Mouse (Mus musculus) left cerebral cortex, adult 2 months (tissue): ENCODE measurements around the gene Cnfn. TPM values are rescaled to one million over a fixed set of nuclear protein-coding genes. Genes with fewer than 3 reads are reported as not detected.

Source experiments
- DNase-seq, 2 experiments: peaks; one replicate each; pipeline ENCODE4 v3.0.0; 2021 to 2022; ENCODE audit warnings: low spot score in 2 of 2, mixed read lengths in 1 of 2; ENCODE audit errors: extremely low spot score in 1 of 2
- H3K27ac ChIP-seq: fragments of 200-600 bp; 2 replicates; pipeline ENCODE4 v1.8.1; 2022
- H3K4me3 ChIP-seq: fragments of 200-600 bp; 2 replicates; pipeline ENCODE4 v1.8.1; 2022
- CTCF ChIP-seq: fragments of 200-600 bp; IDR thresholded peaks from 2 replicates; pipeline ENCODE4 v1.8.1; 2022; ENCODE audit warnings: antibody characterized with exemption, mild to moderate bottlenecking, moderate library complexity
- intact Hi-C: fragments of 180-260 bp; cut with DNase I; formaldehyde crosslinking; loops from one replicate; pipeline ENCODE4 v1.15.1; 2025
- total RNA-seq, 2 experiments: library from RNA; stranded (reverse); gene quantifications; 2 replicates each; pipeline ENCODE4 v1.2.3; 2021

Gene Cnfn
- total RNA-seq, 2 experiments from 2014 or later: not detected

DNA sequence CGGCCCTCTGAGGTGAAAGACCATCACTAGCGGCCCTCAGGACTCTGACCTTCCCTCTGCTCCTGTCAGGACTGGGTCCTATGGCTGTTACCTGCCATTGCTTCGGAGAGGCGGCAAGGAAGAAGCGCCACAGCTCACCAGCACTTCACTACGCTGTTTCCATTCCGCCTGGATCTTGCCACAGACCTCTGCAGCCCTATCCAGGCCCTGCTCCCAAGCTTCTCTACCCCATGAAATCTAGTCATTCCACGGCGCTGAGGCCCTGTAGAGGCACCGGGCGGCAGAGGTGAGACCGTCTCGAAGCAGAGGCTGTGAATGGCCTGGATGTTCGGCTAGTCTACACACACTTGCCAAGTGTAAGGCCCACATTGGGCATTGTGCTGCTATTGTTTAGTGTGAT is 27.1 kb upstream of the Cnfn start:
- no peak for TF ChIP-seq CTCF
- intact Hi-C loops: no loop called here
- peak overlapping the region; percentile 86; the same call in 1 of the 2 replicates for H3K27ac ChIP-seq

DNA sequence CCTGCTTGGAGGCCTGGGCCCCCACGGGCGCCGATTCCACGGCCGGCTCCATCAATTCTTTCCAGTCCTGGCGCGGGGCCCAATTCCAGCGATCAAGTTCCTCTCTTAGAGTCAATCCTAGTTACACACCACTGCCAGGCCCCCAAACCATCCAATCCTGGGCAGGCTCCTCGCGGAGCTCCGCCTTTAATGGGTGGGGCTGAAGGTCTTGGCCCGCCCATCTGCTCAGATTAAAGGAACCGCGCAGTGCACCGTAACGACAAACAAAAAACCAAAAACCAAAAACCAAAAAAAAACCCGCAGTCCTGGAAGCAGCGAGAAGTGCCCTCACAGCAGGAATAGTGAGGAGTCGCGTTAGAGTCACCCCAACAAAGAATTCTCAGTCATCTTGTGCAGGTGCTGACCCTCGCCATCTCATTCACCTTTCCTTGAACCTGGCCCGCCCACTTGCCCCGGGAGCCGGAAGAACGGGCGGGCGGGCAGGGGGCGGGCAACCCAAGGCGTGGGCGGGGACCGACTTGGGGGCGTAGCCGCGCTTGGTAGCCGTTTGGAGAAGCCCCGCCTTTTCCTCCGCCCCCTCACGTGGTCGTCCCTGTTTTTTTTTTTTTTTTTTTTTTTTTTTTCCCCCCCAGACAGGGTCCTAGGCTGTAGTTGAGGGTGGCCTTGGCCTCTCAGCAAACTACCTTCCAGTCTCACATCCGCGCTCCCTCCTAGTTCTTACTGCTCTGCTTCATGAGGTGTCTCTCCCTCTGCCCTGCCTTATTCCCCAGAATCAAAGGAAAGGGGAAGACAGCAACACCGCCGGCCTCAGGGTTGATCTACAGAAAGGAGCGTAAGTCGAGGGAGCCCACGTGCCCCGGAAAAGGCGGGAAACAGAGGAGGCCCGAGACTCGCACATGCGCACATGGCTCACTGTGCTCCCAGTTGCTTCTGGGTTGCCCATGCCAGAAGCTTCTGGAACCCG is 26.3 kb upstream of the Cnfn start:
- Histone ChIP-seq H3K4me3 (peak overlapping the region; percentile 73), H3K27ac (peak overlapping the region; percentile 86)
- intact Hi-C loops: no loop called here
- DNase-seq: peak; percentile 94 to 95
- no peak for TF ChIP-seq CTCF

More for the DNA sequence above, 27.1 kb upstream of the Cnfn start:
- no peak overlapping the region for H3K4me3 ChIP-seq
- no peak for DNase-seq

DNA sequence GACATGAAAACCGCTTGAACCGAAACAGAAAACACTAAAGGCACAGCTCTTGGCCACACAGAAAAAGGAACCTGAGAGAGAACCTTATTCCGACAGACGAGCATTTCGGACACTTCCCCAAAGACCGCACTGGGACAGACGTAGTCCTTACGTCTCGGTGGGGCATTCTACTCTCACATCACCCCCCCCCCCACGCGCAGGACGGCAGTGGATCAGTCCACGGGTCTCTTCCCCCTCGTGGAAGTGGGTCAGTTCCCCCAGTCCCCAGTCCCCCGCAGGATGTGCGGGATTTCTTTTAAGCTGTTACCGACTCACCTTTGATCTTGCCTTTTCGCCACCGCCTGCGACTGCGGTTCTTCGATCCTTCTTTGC is 25.6 kb upstream of the Cnfn start:
- TF ChIP-seq CTCF: no peak
- peak overlapping the region; percentile 86 for H3K27ac ChIP-seq
- H3K4me3 ChIP-seq: peak overlapping the region; percentile 73
- DNase-seq: no peak
- intact Hi-C loops: no loop called here

DNA sequence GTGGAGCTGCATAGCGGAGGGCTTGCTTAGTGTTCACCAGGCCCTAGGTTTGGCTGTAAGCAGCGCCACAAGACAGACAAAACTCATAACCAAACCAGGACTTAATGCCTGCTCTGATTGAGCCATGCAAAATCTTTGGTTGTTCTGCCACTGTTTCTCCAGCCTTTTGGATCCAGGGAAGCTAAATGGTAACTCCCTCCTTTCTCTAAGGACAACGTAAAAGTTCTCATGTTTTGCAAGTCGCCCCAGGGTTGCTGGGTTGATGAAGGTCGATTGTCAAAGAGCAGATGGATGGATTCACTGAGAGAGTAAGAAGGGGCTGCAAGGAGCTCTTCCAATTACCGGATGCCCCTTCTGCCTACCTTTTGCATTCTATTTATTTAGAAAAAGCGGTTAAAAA is 25.2 kb upstream of the Cnfn start:
- H3K27ac ChIP-seq: peak overlapping the region; percentile 86
- DNase-seq: no peak
- no peak for TF ChIP-seq CTCF
- H3K4me3 ChIP-seq: peak overlapping the region; percentile 73
- intact Hi-C loops: no loop called here

DNA sequence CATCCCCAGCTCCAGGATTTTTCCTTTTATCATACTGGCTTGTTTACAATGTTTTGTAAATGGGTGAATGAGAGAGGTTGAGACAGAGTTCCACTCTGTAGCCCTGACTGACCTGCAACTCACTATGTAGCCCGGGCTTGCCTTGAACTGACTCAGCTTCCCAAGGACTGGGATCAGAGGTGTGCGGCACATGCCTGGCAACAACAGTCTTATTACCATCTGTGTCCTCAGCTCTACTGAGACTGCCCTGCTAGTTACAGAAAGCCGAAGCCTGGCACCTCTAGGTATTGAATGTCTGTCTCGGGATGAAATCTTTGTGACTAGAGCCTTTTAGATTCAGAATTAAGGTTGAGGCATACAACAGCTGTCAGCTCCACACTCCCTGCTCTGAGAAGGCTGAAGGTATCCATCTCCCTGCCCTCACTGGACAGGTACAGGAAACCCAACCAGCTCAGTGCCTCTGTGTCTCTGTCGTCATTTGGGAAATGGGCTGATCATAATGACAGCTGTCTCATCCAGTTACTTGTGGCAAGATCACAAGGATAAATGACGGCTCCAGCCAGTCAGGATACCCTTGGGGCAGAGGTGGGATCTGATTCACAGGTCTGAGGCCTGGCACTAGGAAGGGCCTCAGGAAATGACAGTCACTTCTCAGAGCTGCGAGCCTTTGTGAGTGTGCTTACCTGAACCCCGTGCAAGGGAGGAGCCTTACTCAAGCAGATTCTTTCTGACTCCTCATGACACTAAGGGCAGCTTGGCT is 24.1 kb upstream of the Cnfn start:
- intact Hi-C loops: no loop called here
- DNase-seq: no peak
- no peak for TF ChIP-seq CTCF
- H3K4me3 ChIP-seq: no peak overlapping the region
- H3K27ac ChIP-seq: no peak overlapping the region; the same call in 1 of the 2 replicates

DNA sequence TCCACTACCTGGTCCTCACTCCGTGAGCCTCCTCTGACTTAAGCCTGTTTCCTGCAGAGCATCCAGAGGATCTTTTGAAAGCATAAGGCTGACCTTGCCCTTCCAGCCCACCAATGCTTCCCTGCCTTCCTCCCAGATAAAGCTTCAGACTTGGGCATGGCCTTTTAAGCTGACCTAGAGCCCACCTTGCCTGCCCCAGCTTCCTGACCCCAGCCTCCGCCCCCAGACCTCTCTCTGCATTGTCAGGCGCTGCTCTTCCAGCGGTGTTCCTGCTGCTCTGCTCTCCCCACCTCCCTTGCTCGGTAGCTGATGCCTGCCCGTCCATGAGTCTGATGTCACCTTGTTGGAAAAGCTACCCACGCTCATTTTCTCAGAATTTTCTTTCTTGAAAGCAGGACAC is 23.3 kb upstream of the Cnfn start:
- intact Hi-C loops: no loop called here
- DNase-seq: no peak
- Histone ChIP-seq H3K4me3 (no peak overlapping the region), H3K27ac (peak overlapping the region; percentile 21)
- no peak for TF ChIP-seq CTCF

DNA sequence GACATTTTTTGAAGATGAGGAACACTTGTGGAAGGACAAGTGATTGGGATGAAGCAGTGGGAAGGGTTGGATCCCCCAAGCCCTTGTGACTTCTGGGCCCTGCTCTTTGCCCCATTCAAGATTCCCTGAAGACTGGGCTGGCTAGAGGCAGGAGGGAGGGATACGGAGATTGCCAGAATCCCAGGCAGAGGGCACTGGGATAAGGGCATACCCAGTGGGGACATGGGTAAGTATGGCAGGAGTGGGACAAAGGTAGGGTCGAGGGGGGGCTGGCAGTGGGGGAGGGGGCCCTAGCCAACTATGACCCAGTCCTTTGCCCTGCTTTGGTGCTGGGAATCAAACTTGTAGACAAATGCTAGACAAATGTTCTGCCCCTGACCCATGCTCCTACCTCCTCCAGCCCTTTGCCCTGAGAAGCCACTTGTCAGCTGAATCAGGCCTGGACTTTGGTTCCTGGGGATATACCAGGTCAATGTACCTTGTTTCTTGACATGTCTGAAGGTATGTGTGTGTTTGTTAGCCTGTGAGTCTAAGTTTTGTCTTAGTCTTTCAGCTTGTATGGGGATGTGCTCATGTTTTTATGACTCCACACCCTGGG is 22.4 kb upstream of the Cnfn start:
- no peak for DNase-seq

DNA sequence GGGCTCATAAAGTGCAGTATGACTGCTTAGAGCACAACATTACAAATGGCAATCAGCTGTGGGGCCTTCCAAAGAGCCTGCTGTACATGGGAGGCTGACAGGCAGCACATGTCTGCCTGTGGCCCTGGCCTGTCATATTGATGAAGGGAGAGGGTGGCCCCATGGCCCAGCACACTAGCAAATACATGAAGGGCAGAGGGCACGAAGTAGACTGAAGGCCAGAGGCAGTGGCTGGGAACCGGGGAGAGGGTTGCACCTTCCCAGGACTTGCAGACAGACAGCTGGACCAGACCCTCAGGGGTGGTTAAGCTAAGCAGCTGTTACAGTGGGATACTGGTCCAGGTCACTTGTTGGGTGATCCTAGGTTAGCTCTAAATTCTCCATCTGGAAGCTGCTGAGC is 21.5 kb upstream of the Cnfn start:
- intact Hi-C loops: no loop called here
- no peak for TF ChIP-seq CTCF
- no peak for DNase-seq
- Histone ChIP-seq H3K27ac (peak overlapping the region; percentile 45; the same call in 1 of the 2 replicates), H3K4me3 (no peak overlapping the region)

More for the DNA sequence above, 22.4 kb upstream of the Cnfn start:
- no peak for TF ChIP-seq CTCF
- intact Hi-C loops: no loop called here
- Histone ChIP-seq H3K27ac (no peak overlapping the region), H3K4me3 (no peak overlapping the region)

DNA sequence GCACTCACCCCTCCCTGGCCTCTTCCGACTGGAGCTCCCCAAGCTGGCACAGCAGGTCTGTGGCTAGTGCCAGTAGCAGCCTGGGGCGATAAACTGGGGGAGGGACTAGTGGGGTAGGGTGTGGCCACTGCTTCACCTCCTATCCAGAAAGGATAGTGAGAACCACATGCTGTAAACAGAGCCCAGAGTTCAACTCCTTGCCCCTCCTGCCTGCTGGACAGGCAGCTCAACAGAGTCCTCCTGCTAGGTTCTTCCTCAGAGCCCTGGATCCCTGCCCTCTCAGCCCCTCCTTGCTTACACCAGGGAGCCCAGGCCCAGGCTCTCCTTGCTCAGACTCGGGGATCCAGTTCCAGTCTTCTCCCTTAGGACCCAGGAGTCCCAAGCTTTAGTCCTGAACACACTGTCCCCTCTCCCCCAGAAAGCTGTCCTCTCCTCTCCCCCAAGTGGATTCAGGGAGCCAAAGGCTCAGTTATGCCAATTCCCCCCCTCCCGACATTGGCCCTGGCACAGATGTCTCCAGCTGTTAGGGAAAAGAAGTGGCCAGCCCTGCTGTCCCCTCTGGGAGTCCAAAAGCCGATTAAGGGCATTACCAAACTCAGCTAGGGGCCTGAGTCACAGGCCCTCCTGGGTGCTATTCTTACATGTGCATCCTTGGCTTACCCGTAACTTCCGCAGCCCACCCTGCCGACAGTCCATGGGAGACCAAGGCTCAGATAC is 20.7 kb upstream of the Cnfn start:
- intact Hi-C loops: no loop called here
- no peak for TF ChIP-seq CTCF
- DNase-seq: no peak
- Histone ChIP-seq H3K27ac (peak overlapping the region; percentile 54; the same call in 1 of the 2 replicates), H3K4me3 (no peak overlapping the region)

DNA sequence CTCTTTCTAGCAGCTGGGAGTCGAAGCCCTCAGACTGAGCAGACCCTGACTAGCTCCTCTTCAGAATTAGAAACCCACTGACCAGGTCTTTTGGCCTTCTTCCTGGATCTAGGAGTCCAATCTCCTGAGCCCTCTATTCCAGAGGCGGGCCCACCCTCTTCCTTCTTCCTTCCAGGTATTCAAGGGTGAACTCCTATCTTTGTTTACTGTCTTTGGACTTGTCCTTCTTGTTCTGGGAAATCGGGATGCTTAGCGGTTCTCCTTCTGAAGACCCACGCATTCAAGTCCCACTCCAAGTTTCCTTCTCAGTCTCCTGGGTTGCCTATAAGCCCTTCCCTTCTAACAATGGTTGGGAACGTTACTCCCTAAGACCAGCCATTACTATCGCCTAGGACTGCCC is 19.4 kb upstream of the Cnfn start:
- no peak overlapping the region for H3K4me3 ChIP-seq
- TF ChIP-seq CTCF: no peak
- no peak for DNase-seq
- intact Hi-C loops: no loop called here
- H3K27ac ChIP-seq: peak overlapping the region; percentile 54

DNA sequence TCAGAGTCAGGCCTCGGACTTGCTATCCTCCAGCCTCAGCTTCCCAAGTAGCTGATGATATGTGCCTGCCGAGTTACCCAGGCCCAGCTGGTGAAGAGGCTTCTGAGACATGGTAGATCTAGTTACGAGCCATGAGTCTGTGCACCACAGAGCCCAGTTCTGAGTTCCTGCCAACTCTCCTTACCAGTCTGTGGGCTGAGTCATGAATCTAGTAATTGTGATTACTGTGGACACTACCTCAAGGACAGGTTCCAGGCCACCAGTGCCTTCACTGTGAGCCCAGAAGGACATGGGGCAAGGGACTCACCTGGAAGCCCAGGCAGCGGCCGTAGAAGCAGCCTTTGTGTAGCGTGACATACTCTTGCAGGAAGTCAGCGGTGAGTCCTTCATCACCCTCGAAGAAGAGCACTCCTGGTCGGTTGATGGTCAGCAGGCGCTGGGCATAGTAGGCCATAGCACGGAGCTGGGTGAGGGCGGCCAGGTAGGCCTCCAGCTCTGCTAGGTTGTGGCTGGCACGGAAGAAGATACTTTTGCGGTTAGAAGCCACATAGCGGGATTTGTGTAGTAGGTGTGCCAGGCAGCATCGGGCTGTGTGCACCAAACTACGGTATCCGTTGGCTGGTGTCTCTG is 18.4 kb upstream of the Cnfn start:
- Histone ChIP-seq H3K4me3 (peak overlapping the region; percentile 4; the same call in 1 of the 2 replicates), H3K27ac (peak overlapping the region; percentile 32; the same call in 1 of the 2 replicates)
- intact Hi-C loops: no loop called here

More for the DNA sequence above, 18.4 kb upstream of the Cnfn start:
- DNase-seq: no peak
- TF ChIP-seq CTCF: no peak
